Mouse (Mus musculus): ENCODE data around the gene Zfp12. TPM values are rescaled to one million over a fixed set of nuclear protein-coding genes. Genes with fewer than 3 reads are reported as not detected.

Gene Zfp12
- total RNA-seq, 2 experiments from 2014 or later: 25.5 to 25.6 TPM

Other genes starting within 250 kb of the Zfp12 start
- 10 to 100 TPM; 46.4 to 47.4 TPM for gene Rnf216, start 122.2 kb upstream of the Zfp12 start, total RNA-seq (2021)
- gene Olfr718-ps1, start 87.6 kb upstream of the Zfp12 start, total RNA-seq (2021): under 1 TPM; 0.10 to 0.12 TPM
- 10 to 100 TPM; 15.2 to 16.6 TPM for gene Rbak, start 54.4 kb upstream of the Zfp12 start, total RNA-seq (2021)
- not detected for gene Spdye4b, start 54.1 kb upstream of the Zfp12 start, total RNA-seq (2021)
- not detected for gene Spdye4a, start 8.3 kb upstream of the Zfp12 start, total RNA-seq (2021)
- 10 to 100 TPM; 20.1 to 20.6 TPM for gene Zfp316, start 34.9 kb downstream of the Zfp12 start, total RNA-seq (2021)
- 1 to 10 TPM; 7.7 to 7.9 TPM for gene Zfp853, start 58.5 kb downstream of the Zfp12 start, total RNA-seq (2021)
- 10 to 100 TPM; 20.8 to 23.1 TPM for gene E130309D02Rik, start 80.2 kb downstream of the Zfp12 start, total RNA-seq (2021)
- gene Zdhhc4, start 94.1 kb downstream of the Zfp12 start, total RNA-seq (2021): 10 to 100 TPM; 41.8 to 47.1 TPM
- gene Grid2ip, start 122.2 kb downstream of the Zfp12 start, total RNA-seq (2021): 1 to 10 TPM; 4.1 to 8.1 TPM
- gene Kdelr2, start 168.7 kb downstream of the Zfp12 start, total RNA-seq (2021): 10 to 100 TPM; 42.9 to 49.7 TPM
- 10 to 100 TPM; 22.8 to 22.9 TPM for gene Daglb, start 229.4 kb downstream of the Zfp12 start, total RNA-seq (2021)

All from layer of hippocampus, postnatal 14 days (tissue).